Mouse (Mus musculus) hindbrain, embryonic 11.5 days (tissue): ENCODE data around the gene Pot1b. TPM values are rescaled to one million over a fixed set of nuclear protein-coding genes. Genes with fewer than 3 reads are reported as not detected.

ENCODE experiments used
- ATAC-seq: fragments of 200-750 bp; cut with Nextera tagmentation; 2 replicates; pipeline ENCODE4 v1.8.0; 2017; ENCODE audit warnings: mild to moderate bottlenecking, moderate TSS enrichment, moderate library complexity; ENCODE audit not compliant: low FRiP score
- DNase-seq: peaks from one replicate; pipeline ENCODE4 v3.0.0-alpha.2; 2015; ENCODE audit warnings: low spot score
- H3K27ac ChIP-seq: fragments of 300-500 bp; sonication (generic); 2 replicates; pipeline ENCODE4 v1.5.1; 2014; ENCODE audit warnings: mild to moderate bottlenecking, low read depth, low read length
- H3K27me3 ChIP-seq: fragments of 300-500 bp; sonication (generic); 2 replicates; pipeline ENCODE4 v1.6.1; 2014; ENCODE audit warnings: mild to moderate bottlenecking, low read length, moderate library complexity, mixed read lengths; ENCODE audit not compliant: control insufficient read depth, insufficient read depth
- H3K36me3 ChIP-seq: fragments of 300-500 bp; sonication (generic); 2 replicates; pipeline ENCODE4 v1.6.1; 2014; ENCODE audit warnings: mild to moderate bottlenecking, low read length, moderate library complexity, mixed read lengths; ENCODE audit not compliant: control insufficient read depth, insufficient read depth
- H3K4me1 ChIP-seq: fragments of 300-500 bp; sonication (generic); replicated peaks from 2 replicates; pipeline ENCODE4 v1.6.1; 2014; ENCODE audit warnings: low read length, mixed read lengths; ENCODE audit not compliant: control insufficient read depth, insufficient read depth
- H3K4me2 ChIP-seq: fragments of 300-500 bp; sonication (generic); replicated peaks from 2 replicates; pipeline ENCODE4 v1.6.1; 2014; ENCODE audit warnings: mild to moderate bottlenecking, low read depth, low read length
- H3K4me3 ChIP-seq: fragments of 300-500 bp; sonication (generic); 2 replicates; pipeline ENCODE4 v1.5.1; 2014; ENCODE audit warnings: low read depth, low read length
- H3K9ac ChIP-seq: fragments of 300-500 bp; sonication (generic); 2 replicates; pipeline ENCODE4 v1.6.1; 2014; ENCODE audit warnings: low read depth, low read length
- H3K9me3 ChIP-seq: fragments of 300-500 bp; sonication (generic); 2 replicates; pipeline ENCODE4 v1.6.1; 2016; ENCODE audit warnings: low read length; ENCODE audit not compliant: control insufficient read depth
- WGBS: fragments of 180-500 bp; shearing (Covaris S2); extraction: QIAGEN DNeasy Blood & Tissue Kit; methylation state at CpG from one replicate; pipeline ENCODE4 v1.1.7; 2014; 5-methylcytosine and 5-hydroxymethylcytosine counted together
- polyA plus RNA-seq: library from polyadenylated mRNA; unstranded; fragments of >200 nt; fragmentation: Nextera tagmentation; extraction: Ambion mirVana; gene quantifications from 2 replicates; pipeline ENCODE4 v1.2.1, GENCODE M21; 2014

Pot1b gene
- 9.3 and 11.3 TPM in 2 replicates for polyA plus RNA-seq

DNA sequence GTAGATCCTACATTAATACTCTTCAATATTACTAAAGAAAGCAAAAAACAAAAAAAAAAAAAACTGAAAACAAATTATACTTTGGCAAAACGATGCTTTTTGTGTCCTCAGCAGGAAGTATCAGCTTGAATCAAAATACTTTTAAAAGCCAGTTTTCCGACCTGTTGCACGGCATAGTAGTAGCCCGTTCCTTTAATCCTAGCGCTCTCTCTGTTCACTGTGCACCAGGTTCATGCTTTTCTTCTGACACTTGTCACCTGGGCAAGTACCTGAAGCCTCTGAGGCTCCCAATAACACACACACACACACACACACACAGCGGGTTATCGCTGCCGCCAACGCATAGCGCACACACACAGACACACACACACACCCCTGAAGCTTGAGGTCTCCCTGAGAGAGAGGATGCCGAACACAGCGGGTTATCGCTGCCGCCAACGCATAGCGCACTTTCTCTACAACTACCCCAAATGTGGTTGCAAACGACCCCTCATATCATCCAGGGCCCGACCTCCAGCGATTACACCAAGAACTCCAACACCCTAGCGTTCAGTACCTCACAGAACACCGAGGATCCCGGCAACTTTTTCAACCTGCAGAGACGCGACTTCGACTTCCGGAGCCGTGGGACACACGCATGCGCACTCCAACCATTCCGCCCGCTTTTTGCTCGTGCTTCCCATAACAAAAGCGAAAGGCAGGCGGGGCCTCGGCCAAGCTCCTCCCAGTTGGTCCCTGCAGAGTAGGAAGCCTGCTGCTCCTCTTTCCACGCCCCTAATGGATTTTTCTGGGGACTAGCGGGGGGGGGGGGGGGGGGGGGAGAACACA is at the start of gene Pot1b:
Gene Pot1b, minus strand, starts transcription at position 645 of the 828 bp plus-strand sequence.
- H3K9me3 ChIP-seq: no peaks in the 10 kb centered on the region
- DNase-seq: peak; percentile 99
- peak; percentile 99 for ATAC-seq
- H3K27ac ChIP-seq: no peak within 1 kb of the TSS
- H3K4me1 ChIP-seq: no peaks in the 10 kb centered on the region
- under 1% methylated on average over 35 of the region's 37 CpGs for WGBS
- peak within 1 kb of the TSS; percentile 35 for H3K9ac ChIP-seq
- H3K4me2 ChIP-seq: peak within 1 kb of the TSS; percentile 52
- H3K4me3 ChIP-seq: peak within 1 kb of the TSS; percentile 53
- H3K27me3 ChIP-seq: no peaks in the 10 kb centered on the region
- H3K36me3 ChIP-seq: no peaks in the 10 kb centered on the region

DNA sequence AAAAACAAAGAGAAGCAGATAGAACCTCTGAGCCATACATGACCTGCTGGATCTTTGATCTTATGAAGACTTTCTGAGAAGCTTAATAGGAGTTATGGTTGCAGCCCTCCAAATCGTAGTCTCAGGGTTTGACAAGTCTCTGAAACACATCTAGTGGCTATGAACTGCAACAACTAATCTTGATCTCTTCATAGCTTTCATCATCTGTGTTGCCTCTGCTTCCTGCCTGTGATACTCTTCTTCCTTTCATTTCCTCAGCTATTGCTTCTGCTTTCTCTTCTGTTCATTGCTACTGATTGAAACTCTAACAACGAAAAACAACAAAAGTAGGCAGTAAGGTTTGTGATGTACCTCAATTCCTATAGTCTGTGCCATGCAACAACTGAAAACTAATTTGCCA is 38.7 kb upstream of the Pot1b start:
- DNase-seq (no peak), ATAC-seq (no peak)
- Histone ChIP-seq H3K4me3 (no peak overlapping the region), H3K27me3 (no peaks in the 10 kb centered on the region), H3K36me3 (no peaks in the 10 kb centered on the region), H3K9me3 (no peaks in the 10 kb centered on the region), H3K9ac (no peak overlapping the region), H3K4me2 (no peak overlapping the region), H3K4me1 (no peaks in the 10 kb centered on the region), H3K27ac (no peak overlapping the region)
- 81% methylated on average over 2 of the region's 2 CpGs for WGBS

DNA sequence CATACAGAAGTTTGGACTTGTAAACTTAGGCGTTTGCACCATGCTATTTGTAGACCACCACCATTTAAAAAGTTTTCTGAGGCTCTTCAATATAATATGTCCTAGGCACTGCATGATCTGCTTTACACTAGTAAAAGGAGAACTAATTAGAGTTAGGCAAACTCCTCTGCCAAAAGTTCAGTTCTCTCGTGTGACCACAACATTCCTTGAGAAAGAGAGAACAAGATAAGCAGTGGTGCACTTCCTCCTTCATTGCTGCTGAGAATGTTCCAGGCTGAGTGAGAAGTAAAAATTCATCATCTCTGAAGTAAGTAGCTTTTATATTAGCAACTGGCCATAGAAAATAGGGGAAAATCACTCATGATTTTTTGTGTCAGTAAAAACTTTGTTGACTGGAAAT is 37.4 kb upstream of the Pot1b start, which contains the start of gene Adgre4:
Gene Adgre4, plus strand, starts transcription at position 199 of the 400 bp plus-strand sequence.
- Histone ChIP-seq H3K4me3 (no peak within 1 kb of the TSS), H3K27me3 (no peaks in the 10 kb centered on the region), H3K9me3 (no peaks in the 10 kb centered on the region), H3K9ac (no peak within 1 kb of the TSS), H3K4me1 (no peaks in the 10 kb centered on the region), H3K4me2 (no peak within 1 kb of the TSS), H3K27ac (no peak within 1 kb of the TSS), H3K36me3 (no peaks in the 10 kb centered on the region)
- no peak for DNase-seq
- no peak for ATAC-seq
- WGBS: 74% methylated on average over 2 of the region's 2 CpGs

DNA sequence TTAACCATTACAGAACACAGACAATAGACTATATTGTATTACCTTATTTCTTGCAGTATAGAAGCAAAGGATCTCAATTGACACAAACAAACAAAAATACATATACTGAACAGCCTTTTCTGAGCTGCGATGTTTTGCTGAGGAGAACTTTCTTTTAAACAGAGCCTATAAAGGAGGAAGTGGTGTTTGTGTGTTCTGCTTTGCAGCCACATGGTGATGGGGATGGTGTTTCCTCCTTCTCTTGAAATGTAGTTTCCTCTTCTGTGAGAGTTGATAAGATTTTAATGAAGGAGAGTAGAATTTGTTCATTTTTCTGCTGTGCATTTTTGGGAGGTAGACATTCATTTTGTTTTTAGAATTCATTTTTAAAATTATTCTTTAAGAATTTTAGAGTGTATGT is 24.2 kb upstream of the Pot1b start:
- no peak overlapping the region for H3K9ac ChIP-seq
- no peak overlapping the region for H3K4me2 ChIP-seq
- no peaks in the 10 kb centered on the region for H3K27me3 ChIP-seq
- 80% methylated on average over 1 of the region's 1 CpGs for WGBS
- H3K27ac ChIP-seq: no peak overlapping the region
- ATAC-seq: no peak
- H3K4me3 ChIP-seq: no peak overlapping the region
- H3K9me3 ChIP-seq: no peaks in the 10 kb centered on the region
- no peaks in the 10 kb centered on the region for H3K36me3 ChIP-seq
- H3K4me1 ChIP-seq: no peaks in the 10 kb centered on the region
- DNase-seq: no peak

DNA sequence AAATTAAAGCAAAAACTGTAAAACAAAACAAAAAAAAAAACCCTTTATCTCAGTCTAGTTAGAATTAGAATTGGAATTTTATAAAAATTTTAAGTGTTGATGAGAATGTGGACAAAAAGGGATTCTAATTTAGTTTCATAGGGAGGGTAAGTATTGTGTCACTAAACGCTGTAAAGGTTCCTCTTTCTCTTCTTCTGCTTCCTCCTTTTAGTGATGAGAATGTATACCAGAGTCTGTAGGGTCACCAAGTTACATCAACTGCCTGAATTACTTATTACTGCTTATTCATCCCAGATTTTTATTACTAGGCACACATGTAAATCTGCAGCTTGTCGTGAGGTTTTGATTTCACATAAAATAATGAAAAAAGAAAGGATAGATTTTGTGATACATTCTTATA is 13.8 kb upstream of the Pot1b start:
- H3K4me3 ChIP-seq: no peak overlapping the region
- no peaks in the 10 kb centered on the region for H3K4me1 ChIP-seq
- no peak for ATAC-seq
- no peak overlapping the region for H3K4me2 ChIP-seq
- DNase-seq: no peak
- no peak overlapping the region for H3K27ac ChIP-seq
- no peak overlapping the region for H3K9ac ChIP-seq
- WGBS: 82% methylated on average over 2 of the region's 2 CpGs
- no peaks in the 10 kb centered on the region for H3K9me3 ChIP-seq
- no peaks in the 10 kb centered on the region for H3K36me3 ChIP-seq
- no peaks in the 10 kb centered on the region for H3K27me3 ChIP-seq

DNA sequence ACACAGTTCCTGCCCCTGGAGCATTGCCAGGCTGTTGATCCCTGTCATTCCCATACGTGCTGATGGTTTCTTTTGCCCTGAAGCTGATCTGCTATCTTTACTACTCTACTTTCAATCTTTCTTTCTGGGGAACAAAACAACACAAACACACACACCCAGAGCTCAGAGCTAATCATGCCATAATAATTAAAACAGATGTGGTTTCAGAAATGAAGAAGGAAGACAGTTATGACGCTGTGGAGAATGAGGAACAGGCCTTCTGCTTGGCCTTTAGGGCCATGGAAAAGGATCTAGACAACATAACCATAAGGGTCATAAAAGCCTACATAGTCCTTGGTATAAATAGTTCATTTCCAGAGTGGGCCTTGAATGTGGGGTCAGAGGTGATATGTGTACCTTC is 9.8 kb upstream of the Pot1b start:
- no peak overlapping the region for H3K4me3 ChIP-seq
- no peak overlapping the region for H3K4me2 ChIP-seq

DNA sequence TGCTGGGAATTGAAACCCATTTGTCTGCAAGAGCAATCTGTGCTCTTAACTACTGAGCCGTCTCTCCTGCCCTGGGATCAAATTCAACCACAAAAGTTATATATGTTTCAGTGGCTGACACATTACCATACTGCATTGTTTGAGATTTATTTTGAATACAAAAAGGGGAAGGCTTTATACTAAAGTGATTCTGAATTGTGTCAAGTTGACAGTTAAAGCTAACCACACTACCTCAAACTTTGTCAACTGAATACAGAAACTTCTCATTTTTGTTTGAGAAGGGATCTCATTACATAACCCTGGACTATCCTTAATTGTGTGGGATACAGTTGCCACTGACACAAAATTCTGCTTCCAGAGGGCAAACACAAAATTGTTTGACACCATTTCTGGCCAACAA is 8.8 kb upstream of the Pot1b start:
- no peaks in the 10 kb centered on the region for H3K27me3 ChIP-seq
- no peaks in the 10 kb centered on the region for H3K9me3 ChIP-seq

More for the DNA sequence above, 9.8 kb upstream of the Pot1b start:
- no peak overlapping the region for H3K27ac ChIP-seq
- no peaks in the 10 kb centered on the region for H3K9me3 ChIP-seq
- no peak for ATAC-seq
- H3K27me3 ChIP-seq: no peaks in the 10 kb centered on the region
- no peaks in the 10 kb centered on the region for H3K4me1 ChIP-seq
- no peak for DNase-seq
- no peaks in the 10 kb centered on the region for H3K36me3 ChIP-seq
- H3K9ac ChIP-seq: no peak overlapping the region
- 89% methylated on average over 2 of the region's 2 CpGs for WGBS

DNA sequence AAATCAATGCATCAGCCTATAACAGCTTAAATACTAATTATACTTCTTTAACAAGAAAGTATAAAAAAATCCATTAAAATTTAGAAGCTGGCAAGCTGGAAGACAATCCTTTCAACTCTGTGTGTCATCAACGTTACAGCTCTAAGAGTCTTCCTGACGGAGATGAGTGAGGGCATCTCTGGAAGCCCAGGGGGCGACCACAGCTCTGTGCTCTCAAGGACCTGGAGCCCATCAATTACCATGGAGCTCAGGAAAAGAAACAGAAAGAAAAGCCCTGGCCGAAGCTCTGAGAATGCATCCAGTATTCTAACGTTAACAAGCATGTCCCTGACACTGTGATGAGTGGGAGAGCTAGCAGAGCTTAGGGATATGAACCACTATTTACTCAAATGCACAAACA is 9.6 kb downstream of the Pot1b start:
- DNase-seq (no peak), ATAC-seq (peak; percentile 47; the same call in 1 of the 2 replicates)
- WGBS: 69% methylated on average over 5 of the region's 5 CpGs
- no peaks in the 10 kb centered on the region for H3K4me1 ChIP-seq
- no peak overlapping the region for H3K27ac ChIP-seq
- H3K9me3 ChIP-seq: no peaks in the 10 kb centered on the region
- H3K4me2 ChIP-seq: no peak overlapping the region
- no peak overlapping the region for H3K9ac ChIP-seq
- H3K36me3 ChIP-seq: no peaks in the 10 kb centered on the region
- H3K27me3 ChIP-seq: no peaks in the 10 kb centered on the region
- H3K4me3 ChIP-seq: no peak overlapping the region

More for the DNA sequence above, 8.8 kb upstream of the Pot1b start:
- H3K27ac ChIP-seq: no peak overlapping the region
- no peak overlapping the region for H3K9ac ChIP-seq
- no peaks in the 10 kb centered on the region for H3K36me3 ChIP-seq
- H3K4me3 ChIP-seq: no peak overlapping the region
- 88% methylated on average over 1 of the region's 1 CpGs for WGBS
- no peak overlapping the region for H3K4me2 ChIP-seq
- ATAC-seq (no peak), DNase-seq (no peak)
- H3K4me1 ChIP-seq: no peaks in the 10 kb centered on the region
